Mouse (Mus musculus): Measurements from ENCODE around the gene Ecm1.

DNA sequence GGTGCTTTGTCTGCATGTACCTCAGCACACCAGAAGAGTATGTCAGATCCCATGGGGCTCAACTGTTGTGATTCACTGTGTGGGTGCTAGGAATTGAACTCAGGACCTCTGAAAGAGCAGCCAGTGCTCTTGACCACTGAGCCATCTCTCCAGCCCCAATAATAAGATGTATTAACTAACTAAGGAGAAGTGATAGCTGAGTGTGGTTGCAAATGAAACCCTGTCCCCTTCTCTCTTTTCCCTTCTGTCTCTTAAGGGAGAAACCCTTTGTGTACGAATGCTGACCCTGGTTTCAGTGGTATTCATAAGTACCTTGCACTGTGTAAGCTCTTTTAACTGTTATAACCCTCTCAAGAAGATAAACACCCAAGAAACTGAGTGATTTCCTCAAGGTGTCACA lies 23.3 kb downstream of the Ecm1 start:
- TF ChIP-seq CTCF (IDR thresholded peaks at IDR 0.05) (no peak), POLR2A (IDR thresholded peaks at IDR 0.05; ENCODE audit: insufficient read depth, low read depth, low read length) (no peak), EP300 (IDR thresholded peaks at IDR 0.05; ENCODE audit: insufficient read depth, low read depth, low read length) (no peak)

Measured in heart, adult 2 months (tissue).